Mouse (Mus musculus) liver, embryonic 14.5 days (tissue): ENCODE measurements around the gene Rexo4.

Experiments used
- CTCF ChIP-seq: IDR thresholded peaks from 2 replicates; pipeline ENCODE4 v1.5.1; 2016; ENCODE audit warnings: antibody characterized with exemption, low read depth, control low read depth
- EP300 ChIP-seq: IDR thresholded peaks from 2 replicates; pipeline ENCODE4 v1.6.1; 2016; ENCODE audit warnings: antibody characterized with exemption, low read depth

- no peak; the same call in 1 of the 2 replicates for TF ChIP-seq CTCF
- no peak for TF ChIP-seq EP300
These were observed at the start of gene Rexo4 for GRCm38 (mm10) chr2:26963923-26964723.
